Mouse (Mus musculus): ENCODE data around the gene Sectm1a.
"Not testable (repeated sequence)": the region's sequence is repeated elsewhere in the genome, so short reads cannot be mapped to it uniquely, and the experiment has no call there.

The Sectm1a gene

DNA sequence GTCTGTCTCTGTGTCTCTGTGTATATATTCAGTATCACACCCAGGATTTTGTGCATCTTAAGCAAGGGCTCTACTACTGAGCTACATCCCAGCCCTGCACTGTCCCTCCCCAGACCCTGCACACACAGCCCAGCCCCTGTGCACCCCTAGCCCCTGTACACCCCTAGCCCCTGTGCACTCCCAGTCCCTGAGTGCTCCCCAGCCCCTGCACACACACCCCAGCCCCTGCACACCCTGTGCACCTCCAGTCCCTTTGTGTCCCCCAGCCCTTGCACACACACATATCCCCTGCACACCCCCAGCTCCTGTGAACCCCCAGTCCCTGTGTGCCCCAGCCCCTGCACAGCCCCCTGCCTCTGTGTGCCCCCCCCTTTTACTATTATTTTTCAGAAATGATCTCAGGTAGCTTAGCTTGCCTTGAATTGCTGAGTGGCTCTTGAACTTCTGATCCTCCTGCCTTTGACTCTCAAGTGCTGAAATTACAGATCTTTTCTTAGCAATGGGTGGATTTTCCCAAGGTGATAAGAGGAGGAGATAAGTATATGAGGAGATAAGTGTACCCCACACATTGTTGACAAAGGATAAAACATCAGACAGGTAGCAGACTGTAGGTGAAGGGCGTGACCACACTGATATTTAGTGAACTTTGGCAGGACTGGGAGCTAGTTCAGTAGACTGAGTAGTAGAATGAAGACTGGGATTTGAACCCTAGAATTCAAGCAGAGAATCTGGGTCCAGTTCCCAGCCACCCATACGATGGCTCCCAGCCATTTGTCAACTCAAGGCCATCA lies 8.9 kb upstream of the Sectm1a start:
- no peak for DNase-seq (ENCODE audit: low spot score)

- DNase-seq (ENCODE audit: low spot score): no peak
These were observed 8.0 kb upstream of the Sectm1a start for GRCm38 (mm10) chr11:121088997-121089396.

- no peak for DNase-seq (ENCODE audit: low spot score)
These were observed 5.3 kb upstream of the Sectm1a start for GRCm38 (mm10) chr11:121086296-121086695.

DNA sequence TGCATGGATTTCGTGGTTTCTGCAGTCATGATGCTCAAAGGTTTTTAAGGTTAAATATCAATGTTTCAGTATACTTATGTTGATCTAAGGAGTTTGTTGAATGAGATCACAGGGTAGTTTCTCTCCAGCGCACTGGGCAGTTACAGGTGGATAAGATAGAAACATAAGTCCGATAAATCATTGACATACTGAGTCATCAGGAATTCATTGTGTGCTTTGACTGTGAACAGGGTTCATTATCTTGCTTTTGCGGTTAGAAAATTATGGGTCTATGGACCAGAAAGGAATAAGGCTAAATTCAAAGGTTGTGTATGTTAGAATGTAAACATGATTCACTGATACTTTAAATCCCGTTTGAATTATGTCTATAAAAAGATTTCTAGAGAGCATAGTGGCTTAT lies 4.2 kb upstream of the Sectm1a start:
- DNase-seq (ENCODE audit: low spot score): no peak

DNA sequence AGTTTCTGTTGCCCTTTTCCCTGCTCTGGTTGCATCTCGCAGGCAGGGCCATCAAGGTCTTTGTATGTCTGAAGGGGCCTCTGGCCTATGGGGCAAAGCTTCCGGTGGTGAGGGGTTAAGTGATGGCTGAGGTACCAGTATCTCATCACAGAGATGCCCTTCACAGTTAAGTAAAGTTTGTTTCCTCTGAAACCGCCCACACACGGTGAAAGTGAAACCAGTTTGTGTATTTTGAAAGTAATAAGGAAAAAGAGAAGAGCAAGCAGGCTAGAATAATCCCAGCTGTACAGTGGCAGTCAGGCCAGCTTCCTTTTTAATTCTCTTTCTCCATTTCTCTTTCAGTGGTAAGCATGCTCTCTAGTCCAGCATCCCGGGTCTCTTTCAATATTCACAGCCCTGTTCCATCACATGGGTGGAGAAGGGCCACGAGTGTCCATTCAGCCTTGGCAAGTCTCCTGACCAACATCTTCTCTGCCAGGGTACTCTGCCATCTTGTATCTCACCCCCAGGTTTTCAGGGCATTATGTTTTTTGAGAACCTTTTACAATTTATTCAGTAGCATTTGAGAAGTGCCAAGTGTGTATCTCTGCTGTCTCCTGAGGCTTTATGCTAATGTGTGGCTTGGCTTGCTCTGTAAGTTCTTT lies 2.0 kb upstream of the Sectm1a start:
- no peak for DNase-seq (ENCODE audit: low spot score)

- no peak for DNase-seq (ENCODE audit: low spot score)
These were observed 1.2 kb upstream of the Sectm1a start for GRCm38 (mm10) chr11:121082250-121082649.

DNA sequence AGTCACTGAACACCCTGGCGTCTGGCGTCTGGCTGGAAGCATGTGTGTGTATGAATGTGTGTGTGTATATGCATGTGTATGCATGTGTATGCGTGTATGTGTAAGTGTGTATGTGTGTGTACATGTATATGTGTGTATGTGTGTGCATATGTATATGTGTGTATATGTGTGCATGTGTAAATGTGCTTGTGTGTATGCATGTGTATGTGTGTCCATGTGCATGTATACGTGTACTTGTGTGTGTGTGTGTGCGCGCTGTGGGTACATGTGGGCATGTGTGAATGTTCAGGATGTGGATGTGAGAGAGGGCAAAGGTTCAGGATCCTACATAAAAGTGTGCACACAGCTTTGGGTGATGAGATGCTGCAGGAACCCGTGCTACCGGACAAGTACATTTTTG lies 690 bp downstream of the Sectm1a start:
- DNase-seq (ENCODE audit: low spot score): no peak

- no peak for DNase-seq (ENCODE audit: low spot score)
These were observed 5.4 kb downstream of the Sectm1a start for GRCm38 (mm10) chr11:121075655-121076054.

GRCm38 (mm10) chr11:121069662-121070061 lies 11.4 kb downstream of the Sectm1a start:
- not testable (repeated sequence) for DNase-seq (ENCODE audit: low spot score)

- no peak for DNase-seq (ENCODE audit: low spot score)
These were observed 13.1 kb downstream of the Sectm1a start for GRCm38 (mm10) chr11:121067895-121068294.

DNA sequence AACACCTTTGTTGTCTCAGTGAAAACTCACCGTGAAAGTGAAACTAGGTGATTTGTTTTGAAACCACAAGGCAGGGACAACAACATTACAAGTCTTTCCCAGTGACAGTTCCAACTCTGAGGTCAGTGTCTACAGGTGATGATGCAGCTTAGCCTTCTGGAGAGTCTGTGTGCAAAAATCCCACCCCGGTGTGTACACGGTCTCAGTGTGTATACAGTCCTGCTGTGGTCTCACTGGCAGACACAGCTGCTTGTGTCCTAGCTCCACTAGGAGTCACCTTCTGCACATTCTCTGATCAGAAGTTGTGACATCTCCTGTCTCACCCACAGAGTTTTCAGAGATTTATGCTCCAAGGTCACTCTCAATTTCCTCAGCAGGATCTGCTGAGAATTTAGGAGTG lies 16.8 kb downstream of the Sectm1a start:
- DNase-seq (ENCODE audit: low spot score): no peak

GRCm38 (mm10) chr11:121063379-121063778 lies 17.6 kb downstream of the Sectm1a start, which contains the start of gene Sectm1b:
Sectm1b (minus strand) TSS chr11:121063569.
- no peak for DNase-seq (ENCODE audit: low spot score)

DNA sequence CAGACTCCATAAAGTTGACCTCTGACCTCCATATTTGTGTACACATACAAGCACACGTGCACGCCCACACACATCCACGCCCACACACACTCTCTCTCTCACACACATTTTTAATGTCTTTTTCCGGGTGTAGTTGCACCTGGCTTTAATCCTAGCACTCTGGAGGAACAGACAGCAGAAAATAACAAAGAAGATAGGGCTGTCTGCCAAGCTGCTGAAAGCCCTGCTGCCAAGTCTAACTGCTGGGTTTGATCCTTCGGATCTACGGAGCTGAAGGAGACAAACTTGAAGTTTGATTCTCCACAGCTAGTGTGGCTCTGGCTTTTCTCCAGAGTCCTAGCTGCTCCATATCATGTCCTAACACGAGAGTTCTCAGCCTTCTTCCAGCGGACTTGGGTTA lies 19.4 kb downstream of the Sectm1a start:
- no peak for DNase-seq (ENCODE audit: low spot score)

DNA sequence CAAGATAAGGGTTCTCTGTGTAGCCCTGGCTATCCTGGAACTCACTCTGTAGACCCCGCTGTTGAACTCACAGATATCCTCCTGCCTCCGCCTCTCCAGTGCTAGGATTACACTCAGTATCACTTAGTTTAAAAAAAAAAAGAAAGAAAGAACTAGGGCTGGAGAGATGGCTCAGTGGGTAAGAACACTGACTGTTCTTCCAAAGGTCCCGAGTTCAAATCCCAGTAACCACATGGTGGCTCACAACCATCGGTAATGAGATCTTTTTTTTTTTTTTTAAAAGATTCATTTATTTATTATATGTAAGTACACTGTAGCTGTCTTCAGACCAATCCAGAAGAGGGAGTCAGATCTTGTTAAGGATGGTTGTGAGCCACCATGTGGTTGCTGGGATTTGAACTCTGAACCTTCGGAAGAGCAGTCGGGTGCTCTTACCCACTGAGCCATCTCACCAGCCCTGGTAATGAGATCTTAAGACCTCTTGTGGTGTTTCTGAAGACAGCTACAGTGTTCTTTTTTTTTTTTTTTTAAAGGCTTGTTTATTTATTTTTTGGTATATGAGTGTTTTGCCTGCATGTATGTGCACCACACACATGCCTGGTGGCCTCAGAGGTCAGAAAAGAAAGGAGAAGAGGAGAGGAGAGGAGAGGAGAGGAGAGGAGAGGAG lies 20.5 kb downstream of the Sectm1a start:
- not testable (repeated sequence) for DNase-seq (ENCODE audit: low spot score)

- DNase-seq (ENCODE audit: low spot score): no peak
These were observed 21.5 kb downstream of the Sectm1a start for GRCm38 (mm10) chr11:121059471-121059870.

GRCm38 (mm10) chr11:121058956-121059355 lies 22.1 kb downstream of the Sectm1a start:
- DNase-seq (ENCODE audit: low spot score): no peak

DNA sequence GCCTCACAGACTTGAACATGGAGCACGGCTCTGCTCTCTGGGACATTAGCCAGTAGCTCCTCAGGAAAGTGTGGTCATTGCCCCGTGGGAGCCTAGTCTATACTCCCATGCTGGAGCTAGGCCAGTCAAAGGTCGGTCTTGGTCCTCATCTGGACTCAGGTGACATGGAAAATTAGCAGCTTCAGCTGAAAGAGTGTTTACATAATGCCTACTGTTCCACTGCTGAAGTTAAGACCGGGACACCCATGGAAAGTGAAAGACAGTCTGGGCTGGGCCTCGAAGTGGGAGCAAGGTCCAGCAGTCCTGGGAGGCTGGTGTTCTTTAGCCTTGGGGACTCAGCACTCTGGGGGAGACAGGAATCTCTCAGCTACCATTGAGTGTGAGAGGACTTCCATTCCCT lies 22.9 kb downstream of the Sectm1a start:
- no peak for DNase-seq (ENCODE audit: low spot score)

DNA sequence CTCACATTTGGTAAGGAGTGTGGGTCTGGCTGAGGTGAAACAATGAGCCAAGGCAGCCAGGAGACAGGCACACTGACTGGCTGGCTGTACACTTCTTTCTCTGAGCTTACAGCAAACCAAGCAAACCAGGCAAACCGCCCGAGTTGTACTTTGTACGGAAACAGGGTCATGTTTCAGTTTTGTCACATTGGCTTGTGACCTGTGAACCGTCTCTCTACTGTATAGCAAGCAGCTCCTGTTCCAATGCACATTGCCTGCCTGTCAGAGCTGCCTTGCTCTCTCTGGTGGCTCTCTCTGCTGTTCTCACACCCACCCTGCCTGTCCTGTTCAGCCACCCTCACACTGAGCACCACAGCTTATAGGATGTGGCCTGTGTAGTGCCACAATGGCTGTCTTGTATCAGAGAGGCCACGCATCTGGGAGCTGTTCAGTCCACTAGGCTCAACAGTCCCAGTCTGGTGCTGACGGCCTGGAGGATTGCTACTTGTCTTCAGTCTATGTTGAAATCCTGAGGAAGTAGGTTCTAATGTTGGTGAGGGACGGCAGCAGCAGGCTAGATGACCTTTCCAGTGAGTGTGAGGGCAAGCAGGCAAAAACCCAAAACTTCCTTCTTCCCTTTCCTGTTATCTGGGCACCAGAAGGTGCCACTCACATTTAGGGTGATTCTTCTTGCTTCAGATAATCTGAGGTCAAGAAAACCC lies 24.3 kb downstream of the Sectm1a start:
- DNase-seq (ENCODE audit: low spot score): no peak

- DNase-seq (ENCODE audit: low spot score): peak; percentile 91
These were observed 27.5 kb downstream of the Sectm1a start for GRCm38 (mm10) chr11:121053536-121053935.

DNA sequence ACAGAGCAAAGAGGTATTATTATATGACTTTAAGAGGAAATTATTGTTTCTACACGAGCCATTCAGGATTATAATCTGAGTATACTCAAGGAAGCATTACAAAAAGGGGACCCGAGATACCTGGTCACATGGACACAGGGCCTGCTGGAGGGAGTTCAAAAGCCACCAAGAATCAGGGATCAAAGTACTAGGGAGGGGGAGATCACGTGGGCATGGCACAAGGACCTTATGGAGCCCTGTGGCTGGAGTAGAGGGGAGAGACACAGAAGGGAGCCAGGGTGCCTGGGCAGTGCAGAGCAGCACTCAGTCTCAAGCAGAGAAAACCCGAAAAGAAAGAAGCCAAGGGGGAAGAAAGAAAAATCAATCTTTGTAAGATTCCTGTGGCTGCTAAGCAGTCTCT lies 28.6 kb downstream of the Sectm1a start:
- DNase-seq (ENCODE audit: low spot score): no peak

- DNase-seq (ENCODE audit: low spot score): no peak
These were observed 29.2 kb downstream of the Sectm1a start for GRCm38 (mm10) chr11:121051793-121052192.

- no peak for DNase-seq (ENCODE audit: low spot score)
These were observed 31.2 kb downstream of the Sectm1a start for GRCm38 (mm10) chr11:121049840-121050239.
